Mouse (Mus musculus) spleen, adult 2 months (tissue): ENCODE measurements around the gene Prkcb. TPM values are rescaled to one million over a fixed set of nuclear protein-coding genes. Genes with fewer than 3 reads are reported as not detected.

ENCODE experiments used
- DNase-seq, 2 experiments: peaks; one replicate each; pipeline versions ENCODE4 v3.0.0 to v3.0.0-alpha.2; 2012 to 2021; ENCODE audit warnings: low spot score in 2 of 2, low read depth in 1 of 2
- H3K27ac ChIP-seq: fragments of 200-500 bp; 2 replicates; pipeline ENCODE4 v1.5.1; 2012; ENCODE audit warnings: low read length, inconsistent platforms; ENCODE audit not compliant: insufficient read depth
- H3K27me3 ChIP-seq: fragments of 200-500 bp; 2 replicates; pipeline ENCODE4 v1.6.1; 2012; ENCODE audit warnings: mild to moderate bottlenecking, moderate library complexity, low read length, inconsistent platforms; ENCODE audit not compliant: control insufficient read depth, insufficient read depth
- H3K36me3 ChIP-seq: fragments of 200-500 bp; 2 replicates; pipeline ENCODE4 v1.6.1; 2012; ENCODE audit warnings: mild to moderate bottlenecking, low read length, inconsistent platforms; ENCODE audit not compliant: control insufficient read depth, insufficient read depth
- H3K4me1 ChIP-seq: fragments of 200-500 bp; 2 replicates; pipeline ENCODE4 v1.6.1; 2011; ENCODE audit warnings: inconsistent platforms; ENCODE audit not compliant: control insufficient read depth, insufficient read depth, insufficient read length
- H3K4me3 ChIP-seq: fragments of 200-500 bp; 2 replicates; pipeline ENCODE4 v1.5.1; 2011; ENCODE audit warnings: mild to moderate bottlenecking, inconsistent platforms; ENCODE audit not compliant: insufficient read depth, insufficient read length; ENCODE audit errors: extremely low read depth
- CTCF ChIP-seq: fragments of 200-500 bp; IDR thresholded peaks from 2 replicates; pipeline ENCODE4 v1.5.1; 2011; ENCODE audit warnings: mild to moderate bottlenecking, inconsistent platforms; ENCODE audit not compliant: insufficient read depth, insufficient read length, insufficient replicate concordance; ENCODE audit errors: extremely low read depth
- POLR2A ChIP-seq: fragments of 200-500 bp; IDR thresholded peaks from 2 replicates; pipeline ENCODE4 v1.6.1; 2011; ENCODE audit warnings: low read depth, low read length, inconsistent platforms
- WGBS: fragments of 180-500 bp; shearing (Covaris S2); methylation state at CpG from one replicate; pipeline ENCODE4 v1.1.7; 2018; 5-methylcytosine and 5-hydroxymethylcytosine counted together
- polyA plus RNA-seq: library from polyadenylated mRNA; depleted of rRNA; stranded (reverse); fragments of >200 nt; gene quantifications from 2 replicates; pipeline ENCODE4 v1.2.3, GENCODE M21; 2012

Gene Prkcb
- polyA plus RNA-seq, 1 experiment, result 106 TPM

DNA sequence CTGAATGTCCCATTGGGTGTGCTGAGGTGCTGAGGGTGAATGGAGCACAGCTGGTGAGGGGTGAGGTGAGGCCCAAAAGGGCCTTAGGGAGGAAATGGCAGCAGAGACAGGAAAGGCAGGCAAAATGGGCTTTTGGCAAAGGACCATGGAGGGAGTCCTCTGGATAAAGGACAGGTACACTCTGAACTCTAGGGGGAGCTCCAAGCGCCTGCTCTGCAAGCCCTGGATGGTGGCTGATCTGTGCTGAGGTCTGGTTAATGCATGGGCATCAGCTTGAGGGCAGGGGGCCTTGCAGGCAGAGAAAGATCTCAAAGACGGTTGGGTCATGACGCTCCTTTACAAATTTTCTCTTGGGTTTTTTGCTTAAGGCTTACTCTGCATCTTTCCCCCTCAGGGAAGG lies 205.5 kb downstream of the Prkcb start:
- H3K4me1 ChIP-seq, result no peaks in the 10 kb centered on the region
- H3K27ac ChIP-seq, result no peak overlapping the region
- peaks cover 12% of the 10 kb centered on the region for H3K36me3 ChIP-seq
- TF ChIP-seq POLR2A, result no peak
- 0 out of 2 replicates have a peak, but pooled peaks have one; percentile 16 for TF ChIP-seq CTCF
- no peak overlapping the region for H3K4me3 ChIP-seq
- no peaks in the 10 kb centered on the region for H3K27me3 ChIP-seq
- DNase-seq, result no peak
- 55% methylated on average over 3 of the region's 3 CpGs for WGBS

DNA sequence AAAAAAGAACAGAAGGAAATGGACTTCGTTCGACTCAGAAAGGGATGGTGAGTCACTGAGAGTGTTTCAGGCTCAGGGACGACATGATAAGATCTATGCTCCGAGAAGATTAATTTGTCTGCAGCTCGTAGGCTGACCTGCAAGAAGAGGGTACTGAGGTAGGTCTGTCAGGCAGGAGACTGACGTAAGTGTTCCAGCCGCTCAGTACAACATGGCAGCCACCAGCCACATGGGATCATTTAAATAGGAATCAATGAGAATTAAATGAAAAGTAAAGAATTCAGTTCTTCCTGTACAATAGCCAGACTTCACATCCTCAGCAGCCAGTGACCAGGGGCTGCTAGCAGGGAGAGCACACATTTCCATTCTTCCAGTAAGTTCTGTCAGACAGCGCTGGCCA lies 209.0 kb downstream of the Prkcb start:
- H3K27me3 ChIP-seq, result no peaks in the 10 kb centered on the region
- TF ChIP-seq CTCF (no peak), POLR2A (no peak)
- H3K4me3 ChIP-seq, result no peak overlapping the region
- no peaks in the 10 kb centered on the region for H3K4me1 ChIP-seq
- peaks cover 6% of the 10 kb centered on the region; the same call in 1 of the 2 replicates for H3K36me3 ChIP-seq
- H3K27ac ChIP-seq, result no peak overlapping the region
- DNase-seq, result no peak
- WGBS, result 69% methylated on average over 8 of the region's 8 CpGs

DNA sequence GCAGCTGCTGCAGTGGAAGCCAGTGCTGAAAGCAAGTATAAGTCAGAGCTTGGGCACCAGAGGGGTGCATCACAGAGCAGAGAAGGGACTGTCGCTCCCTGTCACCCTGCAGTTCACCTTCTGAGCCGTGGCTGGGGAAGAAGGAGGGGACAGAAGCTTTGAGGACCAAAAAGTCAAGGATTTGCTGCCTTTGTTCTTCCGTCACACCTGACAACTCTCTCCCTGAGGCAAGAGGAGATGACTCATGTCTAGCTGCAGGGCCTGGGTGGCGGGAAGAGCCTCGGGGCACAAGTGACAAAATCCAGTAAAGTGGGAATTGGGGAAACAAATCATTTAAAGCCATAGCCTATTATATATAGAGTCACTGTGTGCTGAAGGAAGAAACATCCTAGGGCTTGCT lies 209.9 kb downstream of the Prkcb start:
- H3K4me3 ChIP-seq, result no peak overlapping the region

DNA sequence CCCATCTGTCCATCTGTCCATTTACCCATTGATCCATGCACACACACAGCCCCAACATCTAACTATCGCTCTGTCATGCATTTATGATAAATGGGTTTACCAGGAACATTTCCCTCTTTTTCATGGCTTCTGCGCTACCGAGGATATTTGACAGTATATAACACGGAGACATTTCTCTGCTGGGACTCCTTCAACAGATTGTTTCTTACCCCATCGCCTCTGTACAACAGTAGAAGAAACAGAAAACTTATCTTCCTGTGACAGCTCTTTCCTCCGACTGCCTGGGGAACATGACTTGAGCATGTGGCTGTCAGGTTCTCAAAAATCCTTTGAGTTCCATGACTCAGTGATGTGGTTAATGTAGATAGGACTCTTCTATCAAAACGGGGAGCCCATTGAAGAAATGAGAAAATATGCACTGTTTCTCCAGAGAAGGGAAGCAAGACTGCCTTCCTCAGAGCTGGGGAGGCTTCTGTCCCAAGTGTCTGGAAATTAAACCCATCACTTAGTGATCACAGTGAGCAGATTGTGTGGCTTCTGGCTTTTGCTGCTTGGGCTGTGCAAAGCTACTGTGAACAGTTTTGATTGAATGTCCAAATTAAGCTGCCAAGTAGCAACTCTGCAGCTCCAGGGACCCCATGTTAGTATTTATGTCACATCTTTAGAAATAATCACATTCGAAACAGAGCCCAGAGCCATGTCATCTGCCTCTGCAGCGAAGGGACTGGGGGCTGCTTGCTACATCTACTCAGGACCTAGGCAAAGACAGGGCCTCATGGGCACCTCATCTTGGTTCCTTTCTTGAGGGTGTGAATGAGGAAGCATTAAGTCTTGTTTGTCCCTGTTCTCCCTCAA lies 211.4 kb downstream of the Prkcb start:
- Histone ChIP-seq H3K27ac (no peak overlapping the region), H3K27me3 (no peaks in the 10 kb centered on the region), H3K36me3 (peaks cover 7% of the 10 kb centered on the region), H3K4me1 (no peaks in the 10 kb centered on the region), H3K4me3 (no peak overlapping the region)
- TF ChIP-seq CTCF (no peak), POLR2A (no peak)
- DNase-seq, result no peak
- 69% methylated on average over 9 of the region's 9 CpGs for WGBS

More for the DNA sequence above, 209.9 kb downstream of the Prkcb start:
- no peak for DNase-seq
- TF ChIP-seq CTCF (no peak), POLR2A (no peak)
- 73% methylated on average over 5 of the region's 5 CpGs for WGBS
- no peaks in the 10 kb centered on the region for H3K27me3 ChIP-seq
- no peaks in the 10 kb centered on the region for H3K4me1 ChIP-seq
- H3K27ac ChIP-seq, result no peak overlapping the region
- peaks cover 3% of the 10 kb centered on the region; the same call in 1 of the 2 replicates for H3K36me3 ChIP-seq

DNA sequence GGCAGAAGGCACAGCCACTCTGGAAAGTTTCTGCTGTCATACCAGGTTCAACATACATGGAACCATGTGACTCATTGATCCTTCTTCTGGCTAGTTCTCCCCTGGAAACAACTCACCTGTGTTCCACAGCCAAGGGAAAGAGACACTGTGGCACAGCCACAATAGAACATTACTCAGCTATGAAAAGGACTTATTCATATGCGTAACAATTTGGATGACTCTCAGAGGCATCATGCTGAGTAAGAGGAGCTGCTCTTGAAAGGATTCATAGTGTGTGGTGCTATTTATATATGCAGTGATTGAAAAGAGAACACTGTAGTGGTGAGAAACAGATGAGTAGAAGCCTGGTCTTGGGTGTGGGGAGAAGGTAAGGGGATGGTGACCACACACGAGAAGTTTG lies 217.9 kb downstream of the Prkcb start:
- no peak overlapping the region for H3K4me3 ChIP-seq
- no peaks in the 10 kb centered on the region for H3K4me1 ChIP-seq
- H3K27ac ChIP-seq, result no peak overlapping the region
- no peaks in the 10 kb centered on the region for H3K27me3 ChIP-seq
- DNase-seq, result no peak
- 91% methylated on average over 2 of the region's 2 CpGs for WGBS
- peaks cover 12% of the 10 kb centered on the region for H3K36me3 ChIP-seq
- TF ChIP-seq POLR2A, result no peak
- no peak for TF ChIP-seq CTCF

DNA sequence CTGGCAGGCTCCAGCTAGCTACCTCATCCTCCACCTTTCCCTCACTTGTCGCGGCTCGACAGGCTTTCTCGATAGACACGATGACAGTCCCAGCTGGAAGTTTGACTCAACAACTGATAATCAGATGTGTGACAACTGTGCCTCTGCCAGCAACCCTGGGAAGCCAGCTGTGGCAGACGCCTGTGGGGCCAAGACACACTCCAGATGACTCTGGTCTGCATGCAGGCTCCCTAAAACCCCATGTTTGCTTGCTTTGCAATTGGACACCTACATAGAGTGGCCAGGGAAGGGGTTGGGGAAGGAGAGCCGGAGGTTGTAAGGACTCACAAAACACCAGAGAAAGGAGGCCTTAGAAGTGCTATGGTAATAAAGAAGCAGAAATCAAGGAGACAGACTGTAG lies 221.4 kb downstream of the Prkcb start:
- H3K4me1 ChIP-seq, result no peaks in the 10 kb centered on the region
- no peak overlapping the region for H3K27ac ChIP-seq
- no peak for TF ChIP-seq POLR2A
- TF ChIP-seq CTCF, result no peak
- no peak overlapping the region for H3K4me3 ChIP-seq
- peaks cover 10% of the 10 kb centered on the region for H3K36me3 ChIP-seq
- 82% methylated on average over 7 of the region's 7 CpGs for WGBS
- H3K27me3 ChIP-seq, result no peaks in the 10 kb centered on the region
- no peak for DNase-seq

DNA sequence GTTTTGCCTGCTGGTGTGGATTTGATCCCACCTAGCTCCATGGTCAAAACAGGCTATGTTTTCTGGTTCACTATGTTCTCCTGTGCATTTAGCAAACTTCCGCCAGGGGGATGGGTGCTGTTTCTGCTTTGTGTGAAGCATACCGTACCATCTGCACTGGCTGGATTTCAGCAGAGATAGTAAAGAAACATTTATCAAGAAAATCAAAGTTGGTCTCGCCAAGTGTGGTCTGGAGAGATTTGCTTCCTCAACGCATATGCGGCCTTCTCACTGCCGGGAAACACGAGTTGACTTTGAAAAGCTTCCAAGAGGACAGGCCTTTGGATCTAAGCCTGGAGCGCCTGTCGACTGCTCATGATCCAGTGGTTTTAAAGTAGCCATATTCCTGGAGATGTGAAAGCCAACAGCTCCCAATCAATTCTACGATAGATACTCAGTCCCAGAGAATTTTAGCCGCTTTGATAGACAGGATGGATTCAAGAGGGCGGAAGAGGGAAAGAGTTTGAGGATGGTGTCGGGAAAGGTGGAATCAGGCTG lies 223.9 kb downstream of the Prkcb start:
- Histone ChIP-seq H3K27ac (no peak overlapping the region), H3K4me1 (no peaks in the 10 kb centered on the region), H3K27me3 (no peaks in the 10 kb centered on the region), H3K36me3 (peaks cover 7% of the 10 kb centered on the region), H3K4me3 (no peak overlapping the region)
- no peak for DNase-seq
- 93% methylated on average over 13 of the region's 13 CpGs for WGBS
- TF ChIP-seq CTCF, result no peak
- TF ChIP-seq POLR2A, result no peak
